Mouse (Mus musculus) ovary, adult 2 months (tissue): ENCODE results near the gene Rufy1. TPM values are rescaled to one million over a fixed set of nuclear protein-coding genes. Genes with fewer than 3 reads are reported as not detected.

ENCODE experiments used
- polyA plus RNA-seq: library from polyadenylated mRNA; depleted of rRNA; stranded (reverse); fragments of >200 nt; gene quantifications from 2 replicates; pipeline ENCODE4 v1.2.3, GENCODE M21; 2012; rRNA removed

Gene Rufy1
- polyA plus RNA-seq, result 20.6 and 22.4 TPM in 2 replicates

GRCm38 (mm10) chr11:50430277-50431133 lies at the start of gene Rufy1:
TSS of gene Rufy1 (minus strand) at chr11:50431125.

GRCm38 (mm10) chr11:50376911-50377891 lies 53.7 kb downstream of the Rufy1 start, which contains the start of gene Hnrnph1:
TSS of gene Hnrnph1 (plus strand) at chr11:50376990.

GRCm38 (mm10) chr11:50354162-50354561 lies 76.8 kb downstream of the Rufy1 start, which contains the start of gene Cby3:
TSS of gene Cby3 (plus strand) at chr11:50354462.

Other genes with a start within 250 kb of the Rufy1 start
- 367 and 385 TPM in 2 replicates for gene Sqstm1, start 220.3 kb downstream of the Rufy1 start, polyA plus RNA-seq
- 260 and 313 TPM in 2 replicates for gene Mgat4b, start 220.2 kb downstream of the Rufy1 start, polyA plus RNA-seq
- gene Ltc4s, start 192.5 kb downstream of the Rufy1 start, polyA plus RNA-seq, result 44.3 and 46.8 TPM in 2 replicates
- gene Maml1, start 138.8 kb downstream of the Rufy1 start, polyA plus RNA-seq, result 27.5 and 31.2 TPM in 2 replicates
- gene Canx, start 105.5 kb downstream of the Rufy1 start, polyA plus RNA-seq, result 42.5 and 54.8 TPM in 2 replicates
- gene Cby3, start 76.7 kb downstream of the Rufy1 start, polyA plus RNA-seq, result 0.34 and 0.38 TPM in 2 replicates
- 29.4 and 37.0 TPM in 2 replicates for gene Hnrnph1, start 54.1 kb downstream of the Rufy1 start, polyA plus RNA-seq
- 126 and 140 TPM in 2 replicates for gene Adamts2, start 171.0 kb upstream of the Rufy1 start, polyA plus RNA-seq